Mouse (Mus musculus) bone marrow macrophage, adult 2 months (primary cell): ENCODE data around the gene Ms4a10. TPM values are rescaled to one million over a fixed set of nuclear protein-coding genes. Genes with fewer than 3 reads are reported as not detected.

ENCODE experiments used
- H3K27ac ChIP-seq: 2 replicates; pipeline ENCODE4 v1.5.1; 2012; ENCODE audit warnings: low read depth, low read length; ENCODE audit not compliant: insufficient read depth
- H3K4me1 ChIP-seq: 2 replicates; pipeline ENCODE4 v1.6.1; 2012; ENCODE audit warnings: low read length; ENCODE audit not compliant: control insufficient read depth, insufficient read depth
- H3K4me3 ChIP-seq: 2 replicates; pipeline ENCODE4 v1.5.1; 2012; ENCODE audit warnings: mild to moderate bottlenecking, low read length, moderate library complexity; ENCODE audit not compliant: insufficient read depth
- CTCF ChIP-seq: IDR thresholded peaks from 2 replicates; pipeline ENCODE4 v1.5.1; 2012; ENCODE audit warnings: low read depth, mild to moderate bottlenecking, low read length, moderate library complexity
- POLR2A ChIP-seq: IDR thresholded peaks from 2 replicates; pipeline ENCODE4 v1.6.1; 2012; ENCODE audit warnings: mild to moderate bottlenecking, low read depth, low read length, borderline replicate concordance
- polyA plus RNA-seq: library from polyadenylated mRNA; stranded (reverse); fragments of >200 nt; gene quantifications from 2 replicates; pipeline ENCODE4 v1.2.4, GENCODE M21; 2012; ENCODE audit not compliant: missing spikeins, insufficient read depth, insufficient read length

The Ms4a10 gene
- polyA plus RNA-seq, 1 experiment: not detected

GRCm38 (mm10) chr19:10921058-10921457 is 53.4 kb downstream of the Ms4a10 start:
- H3K4me1 ChIP-seq: peaks cover 7% of the 10 kb centered on the region
- H3K27ac ChIP-seq: no peak overlapping the region
- TF ChIP-seq CTCF (no peak), POLR2A (no peak)
- H3K4me3 ChIP-seq: no peak overlapping the region

GRCm38 (mm10) chr19:10920532-10920931 is 53.9 kb downstream of the Ms4a10 start, which contains the start of gene Zp1:
Gene Zp1, minus strand, starts transcription at chr19:10920632.
- Histone ChIP-seq H3K4me1 (peaks cover 7% of the 10 kb centered on the region), H3K27ac (no peak within 1 kb of the TSS), H3K4me3 (no peak within 1 kb of the TSS)
- TF ChIP-seq POLR2A (no peak), CTCF (no peak)

- H3K27ac ChIP-seq: no peak overlapping the region
- no peak for TF ChIP-seq POLR2A
- no peak for TF ChIP-seq CTCF
- H3K4me1 ChIP-seq: peaks cover 19% of the 10 kb centered on the region
- H3K4me3 ChIP-seq: no peak overlapping the region
Observed at GRCm38 (mm10) chr19:10918321-10918991, 56.0 kb downstream of the Ms4a10 start.

GRCm38 (mm10) chr19:10916506-10916905 is 58.0 kb downstream of the Ms4a10 start:
- TF ChIP-seq CTCF (no peak), POLR2A (no peak)
- peaks cover 19% of the 10 kb centered on the region for H3K4me1 ChIP-seq
- no peak overlapping the region for H3K27ac ChIP-seq
- no peak overlapping the region for H3K4me3 ChIP-seq

- no peak overlapping the region for H3K4me3 ChIP-seq
- no peak overlapping the region for H3K27ac ChIP-seq
- no peak for TF ChIP-seq CTCF
- TF ChIP-seq POLR2A: no peak
- peaks cover 13% of the 10 kb centered on the region for H3K4me1 ChIP-seq
Observed at GRCm38 (mm10) chr19:10914870-10915269, 59.6 kb downstream of the Ms4a10 start.

- TF ChIP-seq CTCF: no peak
- no peak for TF ChIP-seq POLR2A
- Histone ChIP-seq H3K4me1 (peaks cover 13% of the 10 kb centered on the region), H3K4me3 (peak overlapping the region; percentile 7; the same call in 1 of the 2 replicates), H3K27ac (no peak overlapping the region)
Observed at GRCm38 (mm10) chr19:10914291-10914690, 60.2 kb downstream of the Ms4a10 start.

Other genes with a start within 250 kb of the Ms4a10 start
- not detected in 2 replicates for gene Cd5, start 235.7 kb downstream of the Ms4a10 start, polyA plus RNA-seq
- not detected in 2 replicates for gene Cd6, start 144.6 kb downstream of the Ms4a10 start, polyA plus RNA-seq
- gene Slc15a3, start 134.9 kb downstream of the Ms4a10 start, polyA plus RNA-seq: 93.7 and 94.6 TPM in 2 replicates
- gene Tmem132a, start 104.7 kb downstream of the Ms4a10 start, polyA plus RNA-seq: 2.1 and 3.1 TPM in 2 replicates
- 75.4 and 80.6 TPM in 2 replicates for gene Tmem109, start 92.7 kb downstream of the Ms4a10 start, polyA plus RNA-seq
- gene Prpf19, start 79.4 kb downstream of the Ms4a10 start, polyA plus RNA-seq: 41.4 and 51.6 TPM in 2 replicates
- gene Zp1, start 54.0 kb downstream of the Ms4a10 start, polyA plus RNA-seq: not detected in 2 replicates
- gene Ptgdr2, start 37.5 kb downstream of the Ms4a10 start, polyA plus RNA-seq: not detected in 2 replicates
- 11.1 and 11.6 TPM in 2 replicates for gene Ccdc86, start 25.4 kb downstream of the Ms4a10 start, polyA plus RNA-seq
- not detected in 2 replicates for gene Ms4a15, start 18.6 kb upstream of the Ms4a10 start, polyA plus RNA-seq
- gene Ms4a18, start 43.4 kb upstream of the Ms4a10 start, polyA plus RNA-seq: not detected in 2 replicates
- not detected in 2 replicates for gene Ms4a8a, start 106.4 kb upstream of the Ms4a10 start, polyA plus RNA-seq
- gene 1700017D01Rik, start 156.2 kb upstream of the Ms4a10 start, polyA plus RNA-seq: not detected in 2 replicates
- not detected in 2 replicates for gene 1700025F22Rik, start 190.7 kb upstream of the Ms4a10 start, polyA plus RNA-seq
- gene Ms4a13, start 222.1 kb upstream of the Ms4a10 start, polyA plus RNA-seq: not detected in 2 replicates